Mouse (Mus musculus) forebrain, embryonic 16.5 days (tissue): ENCODE measurements at regions not wholly inside any gene's neighbourhood (a gene's known extent, or its start where the extent isn't known, plus 50 kb on each side); places are given as distances from the start of the nearest gene placed in this dataset.

Experiments used
- ATAC-seq: fragments of 200-750 bp; cut with Nextera tagmentation; 2 replicates; pipeline ENCODE4 v1.8.0; 2017; ENCODE audit warnings: mild to moderate bottlenecking, moderate library complexity
- H3K27ac ChIP-seq: fragments of 300-500 bp; sonication (generic); 2 replicates; pipeline ENCODE4 v1.5.1; 2014; ENCODE audit warnings: low read length, control low read depth
- H3K27me3 ChIP-seq: fragments of 300-500 bp; sonication (generic); replicated peaks from 2 replicates; pipeline ENCODE4 v1.6.1; 2014; ENCODE audit warnings: low read length; ENCODE audit not compliant: control insufficient read depth, insufficient read depth
- H3K36me3 ChIP-seq: fragments of 300-500 bp; sonication (generic); 2 replicates; pipeline ENCODE4 v1.6.1; 2014; ENCODE audit not compliant: control insufficient read depth, insufficient read depth
- H3K4me1 ChIP-seq: fragments of 300-500 bp; sonication (generic); replicated peaks from 2 replicates; pipeline ENCODE4 v1.6.1; 2014; ENCODE audit warnings: low read length; ENCODE audit not compliant: control insufficient read depth, insufficient read depth
- H3K4me2 ChIP-seq: fragments of 300-500 bp; sonication (generic); 2 replicates; pipeline ENCODE4 v1.6.1; 2014; ENCODE audit warnings: mild to moderate bottlenecking, low read length, control low read depth
- H3K4me3 ChIP-seq: fragments of 300-500 bp; sonication (generic); replicated peaks from 2 replicates; pipeline ENCODE4 v1.5.1; 2014; ENCODE audit warnings: mild to moderate bottlenecking, low read length, control low read depth
- H3K9ac ChIP-seq: fragments of 300-500 bp; sonication (generic); replicated peaks from 2 replicates; pipeline ENCODE4 v1.6.1; 2014; ENCODE audit warnings: low read depth, low read length, control low read depth
- H3K9me3 ChIP-seq: fragments of 300-500 bp; sonication (generic); 2 replicates; pipeline ENCODE4 v1.6.1; 2016; ENCODE audit warnings: low read length; ENCODE audit not compliant: control insufficient read depth
- WGBS: fragments of 180-500 bp; shearing (Covaris S2); extraction: QIAGEN DNeasy Blood & Tissue Kit; methylation state at CpG from one replicate; pipeline ENCODE4 v1.1.7; 2014; 5-methylcytosine and 5-hydroxymethylcytosine counted together

GRCm38 (mm10) chr2:138640654-138641053, 384.3 kb downstream of the Btbd3 start:
- no peaks in the 10 kb centered on the region for H3K36me3 ChIP-seq
- H3K27ac ChIP-seq, result no peak overlapping the region
- H3K4me2 ChIP-seq, result no peak overlapping the region
- no peaks in the 10 kb centered on the region for H3K4me1 ChIP-seq
- WGBS, result 95% methylated on average over 2 of the region's 2 CpGs
- no peaks in the 10 kb centered on the region for H3K9me3 ChIP-seq
- no peak overlapping the region for H3K4me3 ChIP-seq
- no peak for ATAC-seq
- H3K27me3 ChIP-seq, result no peaks in the 10 kb centered on the region
- H3K9ac ChIP-seq, result no peak overlapping the region

- Histone ChIP-seq H3K9me3 (no peaks in the 10 kb centered on the region), H3K27me3 (no peaks in the 10 kb centered on the region), H3K4me3 (no peak overlapping the region), H3K27ac (no peak overlapping the region), H3K9ac (no peak overlapping the region), H3K4me2 (no peak overlapping the region), H3K4me1 (no peaks in the 10 kb centered on the region), H3K36me3 (no peaks in the 10 kb centered on the region)
- 49% methylated on average over 1 of the region's 1 CpGs for WGBS
- ATAC-seq, result no peak
Measured at GRCm38 (mm10) chr2:138641335-138641734, 385.0 kb downstream of the Btbd3 start.

GRCm38 (mm10) chr2:138648616-138649015, 392.3 kb downstream of the Btbd3 start:
- WGBS, result 27% methylated on average over 3 of the region's 3 CpGs
- no peak for ATAC-seq
- no peaks in the 10 kb centered on the region for H3K9me3 ChIP-seq
- H3K4me3 ChIP-seq, result no peak overlapping the region
- H3K27me3 ChIP-seq, result no peaks in the 10 kb centered on the region
- H3K4me1 ChIP-seq, result no peaks in the 10 kb centered on the region
- no peak overlapping the region for H3K27ac ChIP-seq
- H3K36me3 ChIP-seq, result no peaks in the 10 kb centered on the region
- no peak overlapping the region for H3K4me2 ChIP-seq
- no peak overlapping the region for H3K9ac ChIP-seq

- Histone ChIP-seq H3K36me3 (no peaks in the 10 kb centered on the region), H3K27ac (no peak overlapping the region), H3K4me3 (no peak overlapping the region), H3K9ac (no peak overlapping the region), H3K9me3 (no peaks in the 10 kb centered on the region), H3K4me1 (peaks cover 6% of the 10 kb centered on the region; the same call in 1 of the 2 replicates), H3K4me2 (no peak overlapping the region), H3K27me3 (no peaks in the 10 kb centered on the region)
- ATAC-seq, result no peak
Measured at GRCm38 (mm10) chr2:138659376-138659775, 403.0 kb downstream of the Btbd3 start.

GRCm38 (mm10) chr2:138670307-138670706, 413.9 kb downstream of the Btbd3 start:
- no peak for ATAC-seq
- no peak overlapping the region for H3K4me2 ChIP-seq
- no peaks in the 10 kb centered on the region for H3K4me1 ChIP-seq
- no peak overlapping the region for H3K4me3 ChIP-seq
- no peak overlapping the region for H3K27ac ChIP-seq
- H3K9ac ChIP-seq, result no peak overlapping the region
- no peaks in the 10 kb centered on the region for H3K36me3 ChIP-seq
- no peaks in the 10 kb centered on the region for H3K27me3 ChIP-seq
- H3K9me3 ChIP-seq, result no peaks in the 10 kb centered on the region

GRCm38 (mm10) chr2:138674801-138675200, 418.4 kb downstream of the Btbd3 start:
- no peak overlapping the region for H3K4me3 ChIP-seq
- H3K9ac ChIP-seq, result no peak overlapping the region
- no peaks in the 10 kb centered on the region for H3K27me3 ChIP-seq
- H3K36me3 ChIP-seq, result no peaks in the 10 kb centered on the region
- no peaks in the 10 kb centered on the region for H3K4me1 ChIP-seq
- H3K4me2 ChIP-seq, result no peak overlapping the region
- ATAC-seq, result no peak
- no peaks in the 10 kb centered on the region for H3K9me3 ChIP-seq
- H3K27ac ChIP-seq, result no peak overlapping the region

GRCm38 (mm10) chr2:138675229-138676065, 419.1 kb downstream of the Btbd3 start:
- H3K4me1 ChIP-seq, result no peaks in the 10 kb centered on the region
- 80% methylated on average over 3 of the region's 3 CpGs for WGBS
- no peaks in the 10 kb centered on the region for H3K9me3 ChIP-seq
- H3K4me3 ChIP-seq, result no peak overlapping the region
- no peaks in the 10 kb centered on the region for H3K36me3 ChIP-seq
- no peak overlapping the region for H3K4me2 ChIP-seq
- H3K27ac ChIP-seq, result no peak overlapping the region
- no peak overlapping the region for H3K9ac ChIP-seq
- no peaks in the 10 kb centered on the region for H3K27me3 ChIP-seq
- no peak for ATAC-seq

- no peak overlapping the region for H3K27ac ChIP-seq
- H3K4me2 ChIP-seq, result no peak overlapping the region
- H3K4me3 ChIP-seq, result no peak overlapping the region
- ATAC-seq, result peak; percentile 96
- no peaks in the 10 kb centered on the region for H3K9me3 ChIP-seq
- no peaks in the 10 kb centered on the region for H3K27me3 ChIP-seq
- H3K9ac ChIP-seq, result no peak overlapping the region
- peaks cover 3% of the 10 kb centered on the region; the same call in 1 of the 2 replicates for H3K4me1 ChIP-seq
- no peaks in the 10 kb centered on the region for H3K36me3 ChIP-seq
Measured at GRCm38 (mm10) chr2:138688140-138688871, 431.9 kb downstream of the Btbd3 start.

GRCm38 (mm10) chr2:138689497-138689896, 433.1 kb downstream of the Btbd3 start:
- no peak overlapping the region for H3K27ac ChIP-seq
- 87% methylated on average over 5 of the region's 5 CpGs for WGBS
- peaks cover 3% of the 10 kb centered on the region; the same call in 1 of the 2 replicates for H3K4me1 ChIP-seq
- H3K27me3 ChIP-seq, result no peaks in the 10 kb centered on the region
- no peaks in the 10 kb centered on the region for H3K36me3 ChIP-seq
- H3K9ac ChIP-seq, result no peak overlapping the region
- no peak for ATAC-seq
- H3K9me3 ChIP-seq, result no peaks in the 10 kb centered on the region
- H3K4me3 ChIP-seq, result no peak overlapping the region
- no peak overlapping the region for H3K4me2 ChIP-seq
